Mouse (Mus musculus) lung, postnatal 0 days (tissue): ENCODE data around the gene Casp6.

Experiments used
- CTCF ChIP-seq: IDR thresholded peaks from 2 replicates; pipeline ENCODE4 v1.5.1; 2016; ENCODE audit warnings: antibody characterized with exemption, mild to moderate bottlenecking
- EP300 ChIP-seq: IDR thresholded peaks from 2 replicates; pipeline ENCODE4 v1.6.1; 2016; ENCODE audit warnings: antibody characterized with exemption, mild to moderate bottlenecking, control low read depth

DNA sequence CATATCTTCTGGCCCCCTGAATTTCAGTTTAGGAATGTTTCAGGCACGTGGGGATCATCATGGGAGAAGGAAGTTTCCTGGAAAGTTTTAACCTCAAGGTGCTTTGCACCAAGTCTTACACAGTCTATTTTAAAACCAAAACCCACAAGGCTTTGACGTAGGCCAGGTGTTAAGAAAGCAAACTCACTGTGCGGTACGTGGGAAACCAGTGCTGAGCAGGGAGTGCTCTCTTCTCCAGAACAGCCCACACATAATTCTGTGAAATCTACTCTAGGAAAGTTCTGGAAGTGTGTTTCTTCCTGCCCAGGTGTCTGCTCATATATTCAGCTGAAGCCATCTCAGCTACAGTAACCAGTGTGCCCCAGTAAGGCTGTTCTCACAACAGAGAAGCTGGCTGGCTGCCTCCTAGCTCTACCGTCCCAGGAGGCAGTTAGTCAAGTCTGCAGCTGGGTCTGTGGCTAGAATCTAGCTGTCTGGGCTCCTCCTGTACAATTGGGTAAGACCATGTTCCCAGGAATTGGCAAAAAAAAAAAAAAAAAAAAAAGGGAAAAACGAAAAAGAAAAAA is 29.1 kb downstream of the Casp6 start:
- no peak for TF ChIP-seq CTCF
- no peak for TF ChIP-seq EP300
